Mouse (Mus musculus): ENCODE measurements around the gene Inpp5k. TPM values are rescaled to one million over a fixed set of nuclear protein-coding genes. Genes with fewer than 3 reads are reported as not detected.
A peak's percentile ranks its signal among the peaks of the same experiment; 100 is the strongest.

Gene Inpp5k
- total and polyA plus RNA-seq, 2 experiments from 2014 or later: 29.2 to 64.6 TPM

- TF ChIP-seq EP300 (IDR thresholded peaks at IDR 0.05; ENCODE audit: low read depth): no peak
- TF ChIP-seq CTCF (IDR thresholded peaks at IDR 0.05; ENCODE audit: low read depth): no peak
- peaks cover 48% of the 10 kb centered on the region for H3K4me1 ChIP-seq (ENCODE audit: control insufficient read depth, insufficient read depth)
- H3K4me3 ChIP-seq (ENCODE audit: low read depth, low read length): no peak overlapping the region
- ATAC-seq (ENCODE audit: insufficient read depth, low read depth) (peak; percentile 84), DNase-seq (ENCODE audit: low spot score) (peak; percentile 85)
- no peaks in the 10 kb centered on the region for H3K27me3 ChIP-seq (ENCODE audit: control insufficient read depth, insufficient read depth, low read length)
- H3K4me2 ChIP-seq (ENCODE audit: low read depth, low read length): no peak overlapping the region
- WGBS: 51% methylated on average over 12 of the region's 12 CpGs
- peak overlapping the region; percentile 98 for H3K27ac ChIP-seq (ENCODE audit: low read depth)
- no peaks in the 10 kb centered on the region for H3K9me3 ChIP-seq (replicated peaks; ENCODE audit: control insufficient read depth, low read length)
- H3K9ac ChIP-seq (replicated peaks; ENCODE audit: low read depth, low read length): no peak overlapping the region
- peaks cover 49% of the 10 kb centered on the region for H3K36me3 ChIP-seq (replicated peaks; ENCODE audit: control insufficient read depth, insufficient read depth, low read length)
Measured at GRCm38 (mm10) chr11:75620136-75620780, 10.5 kb upstream of the Inpp5k start.

GRCm38 (mm10) chr11:75621426-75621825, 9.4 kb upstream of the Inpp5k start:
- no peak for DNase-seq (ENCODE audit: low spot score)
- Histone ChIP-seq H3K9ac (replicated peaks; ENCODE audit: low read depth, low read length) (no peak overlapping the region), H3K27me3 (ENCODE audit: control insufficient read depth, insufficient read depth, low read length) (no peaks in the 10 kb centered on the region), H3K4me1 (ENCODE audit: control insufficient read depth, insufficient read depth) (peaks cover 50% of the 10 kb centered on the region), H3K9me3 (replicated peaks; ENCODE audit: control insufficient read depth, low read length) (no peaks in the 10 kb centered on the region), H3K36me3 (replicated peaks; ENCODE audit: control insufficient read depth, insufficient read depth, low read length) (peaks cover 53% of the 10 kb centered on the region), H3K27ac (ENCODE audit: low read depth) (peak overlapping the region; percentile 98), H3K4me2 (ENCODE audit: low read depth, low read length) (no peak overlapping the region), H3K4me3 (ENCODE audit: low read depth, low read length) (no peak overlapping the region)
- no peak for ATAC-seq (ENCODE audit: insufficient read depth, low read depth)
- 69% methylated on average over 2 of the region's 2 CpGs for WGBS
- no peak for TF ChIP-seq EP300 (IDR thresholded peaks at IDR 0.05; ENCODE audit: low read depth)
- TF ChIP-seq CTCF (IDR thresholded peaks at IDR 0.05; ENCODE audit: low read depth): no peak

GRCm38 (mm10) chr11:75622588-75623329, 8.0 kb upstream of the Inpp5k start:
- 45% methylated on average over 2 of the region's 2 CpGs for WGBS
- H3K27me3 ChIP-seq (ENCODE audit: control insufficient read depth, insufficient read depth, low read length): no peaks in the 10 kb centered on the region
- H3K4me2 ChIP-seq (ENCODE audit: low read depth, low read length): no peak overlapping the region
- peaks cover 55% of the 10 kb centered on the region for H3K36me3 ChIP-seq (replicated peaks; ENCODE audit: control insufficient read depth, insufficient read depth, low read length)
- H3K27ac ChIP-seq (ENCODE audit: low read depth): peak overlapping the region; percentile 98
- no peak overlapping the region for H3K9ac ChIP-seq (replicated peaks; ENCODE audit: low read depth, low read length)
- H3K9me3 ChIP-seq (replicated peaks; ENCODE audit: control insufficient read depth, low read length): no peaks in the 10 kb centered on the region
- TF ChIP-seq EP300 (IDR thresholded peaks at IDR 0.05; ENCODE audit: low read depth): no peak
- no peak for TF ChIP-seq CTCF (IDR thresholded peaks at IDR 0.05; ENCODE audit: low read depth)
- H3K4me3 ChIP-seq (ENCODE audit: low read depth, low read length): no peak overlapping the region
- peaks cover 50% of the 10 kb centered on the region for H3K4me1 ChIP-seq (ENCODE audit: control insufficient read depth, insufficient read depth)
- ATAC-seq (ENCODE audit: insufficient read depth, low read depth) (no peak), DNase-seq (ENCODE audit: low spot score) (no peak)

DNA sequence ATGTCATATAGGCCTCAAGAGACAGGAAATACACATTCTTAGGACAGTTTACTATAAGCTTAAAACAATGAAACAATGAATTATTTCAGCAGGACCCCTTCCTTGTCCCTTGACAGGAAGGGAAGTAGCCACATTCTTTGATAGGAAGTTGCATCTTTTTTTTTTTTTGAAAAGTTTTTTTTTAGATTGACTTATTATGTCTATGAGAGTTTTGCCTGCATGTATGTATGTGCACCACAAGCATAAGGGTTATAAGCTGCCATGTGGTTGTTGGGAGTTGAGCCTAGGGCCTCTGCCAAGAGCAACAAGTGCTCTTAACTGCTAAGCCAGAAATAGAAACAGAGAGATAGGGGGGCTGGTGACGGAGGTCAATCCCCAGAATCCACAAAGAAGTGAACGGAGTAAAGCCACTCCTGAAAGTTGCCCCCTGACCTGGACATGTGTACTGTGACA, 6.7 kb upstream of the Inpp5k start:
- ATAC-seq (ENCODE audit: insufficient read depth, low read depth) (peak; percentile 72), DNase-seq (ENCODE audit: low spot score) (peak; percentile 85)
- Histone ChIP-seq H3K4me1 (ENCODE audit: control insufficient read depth, insufficient read depth) (peaks cover 50% of the 10 kb centered on the region), H3K4me3 (ENCODE audit: low read depth, low read length) (no peak overlapping the region), H3K36me3 (replicated peaks; ENCODE audit: control insufficient read depth, insufficient read depth, low read length) (peaks cover 56% of the 10 kb centered on the region), H3K9me3 (replicated peaks; ENCODE audit: control insufficient read depth, low read length) (no peaks in the 10 kb centered on the region), H3K27me3 (ENCODE audit: control insufficient read depth, insufficient read depth, low read length) (no peaks in the 10 kb centered on the region), H3K27ac (ENCODE audit: low read depth) (peak overlapping the region; percentile 98), H3K9ac (replicated peaks; ENCODE audit: low read depth, low read length) (0 out of 2 replicates have a peak overlapping the region, but pooled peaks have one; percentile 18), H3K4me2 (ENCODE audit: low read depth, low read length) (no peak overlapping the region)
- no peak for TF ChIP-seq CTCF (IDR thresholded peaks at IDR 0.05; ENCODE audit: low read depth)
- no peak; the same call in 1 of the 2 replicates for TF ChIP-seq EP300 (IDR thresholded peaks at IDR 0.05; ENCODE audit: low read depth)
- 3% methylated on average over 2 of the region's 2 CpGs for WGBS

DNA sequence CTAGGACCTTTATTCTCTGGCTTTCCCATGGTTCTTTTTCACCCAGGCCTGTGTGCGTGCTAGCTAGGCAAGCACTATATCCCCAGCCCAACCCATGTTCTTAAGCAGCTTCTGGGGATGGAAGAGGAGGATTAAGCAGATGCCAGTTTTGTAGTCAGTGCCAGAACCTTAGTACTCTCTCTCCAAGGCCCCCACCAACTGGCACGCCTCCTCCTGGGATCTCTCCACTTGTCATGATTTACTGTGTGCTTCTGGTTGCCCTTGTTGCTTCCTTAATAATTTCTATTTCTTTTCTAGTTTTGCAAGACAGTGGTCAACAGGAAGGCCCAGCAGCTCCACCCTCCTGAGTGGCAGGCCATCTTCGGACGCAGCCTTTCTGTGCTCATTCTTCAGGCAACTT, 5.0 kb upstream of the Inpp5k start:
- Histone ChIP-seq H3K4me2 (ENCODE audit: low read depth, low read length) (no peak overlapping the region), H3K9me3 (replicated peaks; ENCODE audit: control insufficient read depth, low read length) (no peaks in the 10 kb centered on the region), H3K36me3 (replicated peaks; ENCODE audit: control insufficient read depth, insufficient read depth, low read length) (peaks cover 44% of the 10 kb centered on the region), H3K9ac (replicated peaks; ENCODE audit: low read depth, low read length) (no peak overlapping the region), H3K27ac (ENCODE audit: low read depth) (peak overlapping the region; percentile 98; the same call in 1 of the 2 replicates), H3K27me3 (ENCODE audit: control insufficient read depth, insufficient read depth, low read length) (no peaks in the 10 kb centered on the region), H3K4me3 (ENCODE audit: low read depth, low read length) (no peak overlapping the region), H3K4me1 (ENCODE audit: control insufficient read depth, insufficient read depth) (peaks cover 44% of the 10 kb centered on the region)
- 87% methylated on average over 4 of the region's 4 CpGs for WGBS
- DNase-seq (ENCODE audit: low spot score) (no peak), ATAC-seq (ENCODE audit: insufficient read depth, low read depth) (no peak)
- TF ChIP-seq EP300 (IDR thresholded peaks at IDR 0.05; ENCODE audit: low read depth) (no peak), CTCF (IDR thresholded peaks at IDR 0.05; ENCODE audit: low read depth) (no peak)

Measured in heart, postnatal 0 days (tissue).